Mouse (Mus musculus): Measurements from ENCODE around the gene Znrf1. TPM values are rescaled to one million over a fixed set of nuclear protein-coding genes. Genes with fewer than 3 reads are reported as not detected.

The Znrf1 gene
- polyA plus RNA-seq, 1 experiment from 2014 or later = 64.1 TPM

DNA sequence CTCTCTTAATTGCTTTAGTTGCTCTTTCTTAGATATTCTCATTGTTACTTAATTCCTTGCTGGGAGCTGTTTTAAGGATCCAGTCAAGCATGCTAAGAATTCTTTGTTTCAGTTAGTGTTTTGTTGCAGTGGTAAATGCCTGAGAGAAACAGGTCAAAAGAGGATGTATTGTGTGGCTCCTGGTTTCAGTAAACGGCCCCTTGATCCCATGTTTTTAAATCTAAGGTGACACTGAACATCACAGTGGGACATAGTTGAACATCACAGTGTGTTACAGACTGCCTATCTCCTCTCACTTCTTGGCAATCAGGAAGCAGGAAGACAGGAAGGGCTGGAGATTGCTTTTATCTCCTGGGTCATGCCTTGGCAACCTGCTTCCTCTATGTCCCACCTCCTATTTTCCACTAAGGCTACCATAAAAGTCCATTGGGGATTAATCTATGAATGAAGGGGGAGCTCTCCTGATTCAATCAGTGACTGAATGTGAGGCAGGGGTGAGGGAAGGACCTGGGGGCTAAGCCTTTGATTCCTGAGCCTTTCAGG is 121.5 kb downstream of the Znrf1 start:
- WGBS = 15% methylated on average over 1 of the region's 1 CpGs
- no peak overlapping the region for H3K9ac ChIP-seq (ENCODE audit: low read length)
- 0 out of 2 replicates have a peak, but pooled peaks cover 4% of the 10 kb centered on the region for H3K4me1 ChIP-seq (replicated peaks; ENCODE audit: control insufficient read depth, insufficient read depth, low read length)
- H3K4me3 ChIP-seq (ENCODE audit: low read depth, low read length) = no peak overlapping the region
- ATAC-seq (replicated peaks; ENCODE audit: low FRiP score) = no peak
- no peaks in the 10 kb centered on the region for H3K9me3 ChIP-seq (ENCODE audit: control insufficient read depth, low read length)
- no peak overlapping the region for H3K4me2 ChIP-seq (ENCODE audit: low read depth, low read length, severe bottlenecking)
- no peaks in the 10 kb centered on the region for H3K27me3 ChIP-seq (ENCODE audit: control insufficient read depth, insufficient read depth, low read length)
- H3K36me3 ChIP-seq (ENCODE audit: control insufficient read depth, insufficient read depth, low read length) = peaks cover 2% of the 10 kb centered on the region; the same call in 1 of the 2 replicates
- H3K27ac ChIP-seq (ENCODE audit: low read depth, low read length) = 0 out of 2 replicates have a peak overlapping the region, but pooled peaks have one; percentile 6
- no peak for DNase-seq (ENCODE audit: low spot score)

GRCm38 (mm10) chr8:111658819-111659423 is 123.0 kb downstream of the Znrf1 start:
- H3K4me3 ChIP-seq (ENCODE audit: low read depth, low read length) = no peak overlapping the region
- ATAC-seq (replicated peaks; ENCODE audit: low FRiP score) (no peak), DNase-seq (ENCODE audit: low spot score) (no peak)
- no peak overlapping the region for H3K9ac ChIP-seq (ENCODE audit: low read length)
- H3K4me1 ChIP-seq (replicated peaks; ENCODE audit: control insufficient read depth, insufficient read depth, low read length) = 0 out of 2 replicates have a peak, but pooled peaks cover 4% of the 10 kb centered on the region
- H3K36me3 ChIP-seq (ENCODE audit: control insufficient read depth, insufficient read depth, low read length) = peaks cover 2% of the 10 kb centered on the region; the same call in 1 of the 2 replicates
- WGBS = 88% methylated on average over 6 of the region's 6 CpGs
- no peak overlapping the region for H3K27ac ChIP-seq (ENCODE audit: low read depth, low read length)
- H3K9me3 ChIP-seq (ENCODE audit: control insufficient read depth, low read length) = no peaks in the 10 kb centered on the region
- H3K4me2 ChIP-seq (ENCODE audit: low read depth, low read length, severe bottlenecking) = no peak overlapping the region
- no peaks in the 10 kb centered on the region for H3K27me3 ChIP-seq (ENCODE audit: control insufficient read depth, insufficient read depth, low read length)

DNA sequence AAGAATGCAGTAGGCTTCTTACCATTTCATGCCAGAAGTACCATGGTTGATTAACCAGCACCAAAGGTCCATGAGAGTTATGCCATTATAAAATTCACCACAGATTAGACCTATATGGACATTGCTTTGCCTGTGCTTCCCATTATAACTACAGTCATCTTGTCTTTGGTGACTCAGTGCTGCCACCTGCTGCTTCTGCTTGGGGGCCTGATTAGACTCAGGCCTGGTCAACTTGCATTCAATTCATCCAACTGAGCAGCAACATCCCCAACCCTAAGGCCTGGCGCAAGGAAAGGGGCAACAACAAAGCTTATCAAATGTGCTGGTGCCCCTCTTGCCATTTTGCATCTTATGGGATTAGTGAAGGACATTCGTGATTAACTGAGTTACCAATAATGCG is 126.6 kb downstream of the Znrf1 start:
- no peak for ATAC-seq (replicated peaks; ENCODE audit: low FRiP score)
- peaks cover 2% of the 10 kb centered on the region; the same call in 1 of the 2 replicates for H3K36me3 ChIP-seq (ENCODE audit: control insufficient read depth, insufficient read depth, low read length)

GRCm38 (mm10) chr8:111666751-111667150 is 130.9 kb downstream of the Znrf1 start:
- H3K4me2 ChIP-seq (ENCODE audit: low read depth, low read length, severe bottlenecking) = no peak overlapping the region
- DNase-seq (ENCODE audit: low spot score) (no peak), ATAC-seq (replicated peaks; ENCODE audit: low FRiP score) (no peak)
- no peaks in the 10 kb centered on the region for H3K9me3 ChIP-seq (ENCODE audit: control insufficient read depth, low read length)
- H3K4me1 ChIP-seq (replicated peaks; ENCODE audit: control insufficient read depth, insufficient read depth, low read length) = no peaks in the 10 kb centered on the region
- H3K27me3 ChIP-seq (ENCODE audit: control insufficient read depth, insufficient read depth, low read length) = no peaks in the 10 kb centered on the region
- H3K27ac ChIP-seq (ENCODE audit: low read depth, low read length) = no peak overlapping the region
- H3K9ac ChIP-seq (ENCODE audit: low read length) = no peak overlapping the region
- H3K36me3 ChIP-seq (ENCODE audit: control insufficient read depth, insufficient read depth, low read length) = peaks cover 9% of the 10 kb centered on the region; the same call in 1 of the 2 replicates
- no peak overlapping the region for H3K4me3 ChIP-seq (ENCODE audit: low read depth, low read length)
- 94% methylated on average over 2 of the region's 2 CpGs for WGBS

More for the DNA sequence above, 126.6 kb downstream of the Znrf1 start:
- no peaks in the 10 kb centered on the region for H3K9me3 ChIP-seq (ENCODE audit: control insufficient read depth, low read length)
- 0 out of 2 replicates have a peak, but pooled peaks cover 2% of the 10 kb centered on the region for H3K4me1 ChIP-seq (replicated peaks; ENCODE audit: control insufficient read depth, insufficient read depth, low read length)
- peak; percentile 80 for DNase-seq (ENCODE audit: low spot score)
- 89% methylated on average over 3 of the region's 3 CpGs for WGBS
- no peak overlapping the region for H3K4me2 ChIP-seq (ENCODE audit: low read depth, low read length, severe bottlenecking)
- H3K27ac ChIP-seq (ENCODE audit: low read depth, low read length) = no peak overlapping the region
- no peak overlapping the region for H3K4me3 ChIP-seq (ENCODE audit: low read depth, low read length)
- no peaks in the 10 kb centered on the region for H3K27me3 ChIP-seq (ENCODE audit: control insufficient read depth, insufficient read depth, low read length)
- H3K9ac ChIP-seq (ENCODE audit: low read length) = no peak overlapping the region

Other genes with a start within 250 kb of the Znrf1 start
- gene Rfwd3, start 235.9 kb upstream of the Znrf1 start, polyA plus RNA-seq (2014; fragmentation: Nextera tagmentation; extraction: Ambion mirVana) = 97.3 TPM in 2 replicates
- gene Mlkl, start 197.9 kb upstream of the Znrf1 start, polyA plus RNA-seq (2014; fragmentation: Nextera tagmentation; extraction: Ambion mirVana) = 0.43 TPM in 1 of 2 replicates, not detected in the other
- 0.09 TPM in 1 of 2 replicates, not detected in the other for gene Fa2h, start 142.3 kb upstream of the Znrf1 start, polyA plus RNA-seq (2014; fragmentation: Nextera tagmentation; extraction: Ambion mirVana)
- 3.4 and 3.7 TPM in 2 replicates for gene Wdr59, start 14.0 kb upstream of the Znrf1 start, polyA plus RNA-seq (2014; fragmentation: Nextera tagmentation; extraction: Ambion mirVana)
- 0.11 and 0.27 TPM in 2 replicates for gene Ldhd, start 94.3 kb downstream of the Znrf1 start, polyA plus RNA-seq (2014; fragmentation: Nextera tagmentation; extraction: Ambion mirVana)
- 21.8 and 25.0 TPM in 2 replicates for gene Zfp1, start 107.3 kb downstream of the Znrf1 start, polyA plus RNA-seq (2014; fragmentation: Nextera tagmentation; extraction: Ambion mirVana)
- gene Ctrb1, start 154.9 kb downstream of the Znrf1 start, polyA plus RNA-seq (2014; fragmentation: Nextera tagmentation; extraction: Ambion mirVana) = not detected in 2 replicates
- gene Bcar1, start 207.7 kb downstream of the Znrf1 start, polyA plus RNA-seq (2014; fragmentation: Nextera tagmentation; extraction: Ambion mirVana) = 60.1 and 60.8 TPM in 2 replicates